In genomic region chr14:47187666-47188360, GRCm38 (mm10) we compare ENCODE assay signal across 8 mouse cellular contexts. TPM values are rescaled to one million over a fixed set of nuclear protein-coding genes. Genes with fewer than 3 reads are reported as not detected.
DNase-seq lines count a peak whose midpoint lies in the region; ATAC-seq lines count a peak whose summit lies in the region.

No protein-coding gene starts in this region.

- no peak overlapping the region for H3K9ac ChIP-seq in heart, embryonic 12.5 days
- H3K9ac ChIP-seq in midbrain, embryonic 13.5 days (replicated peaks): no peak overlapping the region

- 42% methylated on average over 12 of the region's 12 CpGs for WGBS in heart, embryonic 12.5 days
- 32% methylated on average over 12 of the region's 12 CpGs for WGBS in midbrain, embryonic 13.5 days

- no peaks in the 10 kb centered on the region for H3K36me3 ChIP-seq in heart, embryonic 12.5 days
- no peaks in the 10 kb centered on the region for H3K36me3 ChIP-seq in midbrain, embryonic 13.5 days

- DNase-seq in spleen, adult 18-20 months: peak; percentile 51 to 55
- DNase-seq in spleen, adult 12 weeks (ENCODE audit: low spot score): no peak
- DNase-seq in kidney, postnatal 4 days: peak; percentile 9 to 30
- peak; percentile 63 for DNase-seq in thymus, postnatal 14 days
- DNase-seq in gastrocnemius, postnatal 14 days: no peak
- DNase-seq in cerebellum, adult 11-12 months: no peak

- H3K27me3 ChIP-seq in heart, embryonic 12.5 days (replicated peaks): no peaks in the 10 kb centered on the region
- H3K27me3 ChIP-seq in midbrain, embryonic 13.5 days: peaks cover 27% of the 10 kb centered on the region

- intact Hi-C loops in gastrocnemius, postnatal 14 days (cut with DNase I; ENCODE audit: low total_unique reads): no loop called here

- H3K4me2 ChIP-seq in heart, embryonic 12.5 days: peak overlapping the region; percentile 96
- peak overlapping the region; percentile 99 for H3K4me2 ChIP-seq in midbrain, embryonic 13.5 days (replicated peaks)

- H3K9me3 ChIP-seq in heart, embryonic 12.5 days (replicated peaks): no peaks in the 10 kb centered on the region
- H3K9me3 ChIP-seq in midbrain, embryonic 13.5 days: 0 out of 2 replicates have a peak, but pooled peaks cover under 1% of the 10 kb centered on the region

- no peak for ATAC-seq in heart, embryonic 12.5 days (ENCODE audit: insufficient number of reproducible peaks, low FRiP score)
- no peak for ATAC-seq in midbrain, embryonic 13.5 days

- H3K27ac ChIP-seq in heart, embryonic 12.5 days (ENCODE audit: poor library complexity, severe bottlenecking): no peak overlapping the region
- no peak overlapping the region for H3K27ac ChIP-seq in midbrain, embryonic 13.5 days

- peaks cover 7% of the 10 kb centered on the region for H3K4me1 ChIP-seq in heart, embryonic 12.5 days (replicated peaks)
- peaks cover 6% of the 10 kb centered on the region for H3K4me1 ChIP-seq in midbrain, embryonic 13.5 days (replicated peaks)

- peak overlapping the region; percentile 60 for H3K4me3 ChIP-seq in heart, embryonic 12.5 days
- H3K4me3 ChIP-seq in midbrain, embryonic 13.5 days (replicated peaks): peak overlapping the region; percentile 85; the same call in 1 of the 2 replicates

RNA-seq across cellular contexts. Expression of gene Gch1, which starts 1.4 kb away (rescaled TPM):
- 6.8 TPM in 2 replicates for polyA plus RNA-seq in heart, embryonic 12.5 days (2016; fragmentation: Nextera tagmentation; extraction: Ambion mirVana)
- 3.5 and 7.2 TPM in 2 replicates for polyA plus RNA-seq in midbrain, embryonic 13.5 days (2015; fragmentation: Nextera tagmentation; extraction: Ambion mirVana)
- total RNA-seq in gastrocnemius, postnatal 14 days (2021): 1 to 10 TPM; 1.7 to 1.8 TPM

Comparison
In these comparisons a context has a peak if more than half of its experiments do, and no peak if none do; other contexts are left out.
1. DNase-seq: peak in spleen, adult 18-20 months (2 of 2), kidney, postnatal 4 days (2 of 2) and thymus, postnatal 14 days (single experiment); none in spleen, adult 12 weeks (single experiment), gastrocnemius, postnatal 14 days (single experiment) and cerebellum, adult 11-12 months (single experiment).